Comparison of ENCODE assay signal across 8 mouse cellular contexts in genomic region chr19:18671056-18671741, GRCm38 (mm10). TPM values are rescaled to one million over a fixed set of nuclear protein-coding genes. Genes with fewer than 3 reads are reported as not detected.
DNase-seq lines count a peak whose midpoint lies in the region; ATAC-seq and TF ChIP-seq lines count a peak whose summit lies in the region.

No protein-coding gene starts in this region.

- H3K27me3 ChIP-seq in intestine, postnatal 0 days (replicated peaks; ENCODE audit: control insufficient read depth, insufficient read depth, low read length), result no peaks in the 10 kb centered on the region
- no peaks in the 10 kb centered on the region for H3K27me3 ChIP-seq in limb, embryonic 11.5 days (ENCODE audit: control insufficient read depth, insufficient read depth, low read length)
- no peaks in the 10 kb centered on the region for H3K27me3 ChIP-seq in midbrain, embryonic 15.5 days (replicated peaks)

- H3K27ac ChIP-seq in intestine, postnatal 0 days (ENCODE audit: low read depth, low read length), result peak overlapping the region; percentile 89
- H3K27ac ChIP-seq in limb, embryonic 11.5 days (replicated peaks; ENCODE audit: low read depth, low read length), result peak overlapping the region; percentile 78
- H3K27ac ChIP-seq in midbrain, embryonic 15.5 days, result peak overlapping the region; percentile 78

- H3K4me2 ChIP-seq in intestine, postnatal 0 days (replicated peaks; ENCODE audit: low read depth), result peak overlapping the region; percentile 85
- peak overlapping the region; percentile 51 for H3K4me2 ChIP-seq in limb, embryonic 11.5 days (ENCODE audit: low read depth, severe bottlenecking)
- peak overlapping the region; percentile 55 for H3K4me2 ChIP-seq in midbrain, embryonic 15.5 days

- H3K4me3 ChIP-seq in intestine, postnatal 0 days (ENCODE audit: low read depth, low read length), result peak overlapping the region; percentile 74
- peak overlapping the region; percentile 72 for H3K4me3 ChIP-seq in limb, embryonic 11.5 days (ENCODE audit: low read depth, low read length)
- peak overlapping the region; percentile 73 for H3K4me3 ChIP-seq in midbrain, embryonic 15.5 days

- under 1% methylated on average over 57 of the region's 64 CpGs for WGBS in intestine, postnatal 0 days
- under 1% methylated on average over 45 of the region's 64 CpGs for WGBS in limb, embryonic 11.5 days
- WGBS in midbrain, embryonic 15.5 days, result under 1% methylated on average over 64 of the region's 64 CpGs

- H3K4me1 ChIP-seq in intestine, postnatal 0 days (replicated peaks; ENCODE audit: control insufficient read depth, insufficient read depth, low read length), result no peaks in the 10 kb centered on the region
- H3K4me1 ChIP-seq in limb, embryonic 11.5 days (ENCODE audit: control insufficient read depth, insufficient read depth, low read length), result peaks cover 12% of the 10 kb centered on the region
- peaks cover 21% of the 10 kb centered on the region for H3K4me1 ChIP-seq in midbrain, embryonic 15.5 days

- no peak for TF ChIP-seq CTCF in intestine, postnatal 0 days (IDR thresholded peaks at IDR 0.05; ENCODE audit: low read depth)

- H3K9ac ChIP-seq in intestine, postnatal 0 days (ENCODE audit: low read depth, low read length), result peak overlapping the region; percentile 73
- H3K9ac ChIP-seq in limb, embryonic 11.5 days (ENCODE audit: low read length), result peak overlapping the region; percentile 89
- H3K9ac ChIP-seq in midbrain, embryonic 15.5 days, result peak overlapping the region; percentile 61

- peak; percentile 23 to 35 for DNase-seq in heart, adult 9 months (ENCODE audit: low spot score in 2 of 2)
- DNase-seq in heart, adult 11 months, result no peak
- DNase-seq in cerebellum, postnatal 14 days, result peak; percentile 64 to 66
- DNase-seq in gastrocnemius, adult 8-10 months (ENCODE audit: low spot score in 2 of 2), result peak; percentile 26 to 38
- peak; percentile 70 for DNase-seq in limb, embryonic 11.5 days (ENCODE audit: low spot score)
- DNase-seq in spleen, postnatal 4 days (ENCODE audit: low spot score in 2 of 2), result peak; percentile 57 to 82

- no peaks in the 10 kb centered on the region for H3K36me3 ChIP-seq in intestine, postnatal 0 days (ENCODE audit: control insufficient read depth, insufficient read depth)
- no peaks in the 10 kb centered on the region for H3K36me3 ChIP-seq in limb, embryonic 11.5 days (ENCODE audit: control insufficient read depth, insufficient read depth, low read length)
- no peaks in the 10 kb centered on the region for H3K36me3 ChIP-seq in midbrain, embryonic 15.5 days (replicated peaks)

- no peaks in the 10 kb centered on the region for H3K9me3 ChIP-seq in intestine, postnatal 0 days (ENCODE audit: control insufficient read depth)
- H3K9me3 ChIP-seq in limb, embryonic 11.5 days (ENCODE audit: control insufficient read depth, low read length), result no peaks in the 10 kb centered on the region
- no peaks in the 10 kb centered on the region for H3K9me3 ChIP-seq in midbrain, embryonic 15.5 days

- peak; percentile 75 for ATAC-seq in intestine, postnatal 0 days
- ATAC-seq in limb, embryonic 11.5 days (ENCODE audit: insufficient number of reproducible peaks, low FRiP score, low TSS enrichment, low read depth), result peak; percentile 53
- peak; percentile 74 for ATAC-seq in midbrain, embryonic 15.5 days (replicated peaks)

RNA-seq across cellular contexts. Expression of gene Carnmt1, which starts 0.6 kb away (rescaled TPM):
- total RNA-seq in gastrocnemius, adult 8-10 months (2022), result 100 to 1,000 TPM; 103 to 147 (median 134) TPM
- 14.5 and 15.5 TPM in 2 replicates for polyA plus RNA-seq in intestine, postnatal 0 days (2015; fragmentation: Nextera tagmentation; extraction: Ambion mirVana)
- 36.6 and 42.1 TPM in 2 replicates for polyA plus RNA-seq in limb, embryonic 11.5 days (2014; fragmentation: Nextera tagmentation; extraction: Ambion mirVana)
- polyA plus RNA-seq in midbrain, embryonic 15.5 days (2015; fragmentation: Nextera tagmentation; extraction: Ambion mirVana), result 11.2 and 13.6 TPM in 2 replicates

RNA-seq across cellular contexts. Expression of gene Nmrk1, which starts 39.4 kb away (rescaled TPM):
- 1 to 10 TPM; 3.0 to 4.8 (median 3.6) TPM for total RNA-seq in gastrocnemius, adult 8-10 months (2022)
- 4.7 and 6.2 TPM in 2 replicates for polyA plus RNA-seq in intestine, postnatal 0 days (2015; fragmentation: Nextera tagmentation; extraction: Ambion mirVana)
- 8.5 and 8.8 TPM in 2 replicates for polyA plus RNA-seq in limb, embryonic 11.5 days (2014; fragmentation: Nextera tagmentation; extraction: Ambion mirVana)
- polyA plus RNA-seq in midbrain, embryonic 15.5 days (2015; fragmentation: Nextera tagmentation; extraction: Ambion mirVana), result 6.6 and 7.2 TPM in 2 replicates

RNA-seq across cellular contexts. Expression of gene Ostf1, which starts 39.6 kb away (rescaled TPM):
- total RNA-seq in gastrocnemius, adult 8-10 months (2022), result 10 to 100 TPM; 22.1 to 28.5 (median 25.5) TPM
- polyA plus RNA-seq in intestine, postnatal 0 days (2015; fragmentation: Nextera tagmentation; extraction: Ambion mirVana), result 140 and 143 TPM in 2 replicates
- 31.9 and 34.5 TPM in 2 replicates for polyA plus RNA-seq in limb, embryonic 11.5 days (2014; fragmentation: Nextera tagmentation; extraction: Ambion mirVana)
- 37.2 and 42.4 TPM in 2 replicates for polyA plus RNA-seq in midbrain, embryonic 15.5 days (2015; fragmentation: Nextera tagmentation; extraction: Ambion mirVana)

RNA-seq across cellular contexts. Expression of gene D030056L22Rik, which starts 41.8 kb away (rescaled TPM):
- total RNA-seq in gastrocnemius, adult 8-10 months (2022), result 1 to 10 TPM; 3.1 to 4.1 (median 3.3) TPM
- polyA plus RNA-seq in intestine, postnatal 0 days (2015; fragmentation: Nextera tagmentation; extraction: Ambion mirVana), result 11.2 and 11.3 TPM in 2 replicates
- 38.5 and 38.7 TPM in 2 replicates for polyA plus RNA-seq in limb, embryonic 11.5 days (2014; fragmentation: Nextera tagmentation; extraction: Ambion mirVana)
- polyA plus RNA-seq in midbrain, embryonic 15.5 days (2015; fragmentation: Nextera tagmentation; extraction: Ambion mirVana), result 45.7 and 50.8 TPM in 2 replicates
